Mouse (Mus musculus) cerebellum, postnatal 10 days (tissue): ENCODE measurements at regions not wholly inside any gene's neighbourhood (a gene's known extent, or its start where the extent isn't known, plus 50 kb on each side); places are given as distances from the start of the nearest gene placed in this dataset.

Experiments
- DNase-seq, 2 experiments: peaks; one replicate each; pipeline ENCODE4 v3.0.0; 2021; ENCODE audit warnings: mixed read lengths in 2 of 2

GRCm38 (mm10) chr2:173930606-173931177 lies 145.4 kb upstream of the Stx16 start:
- no peak for DNase-seq

- DNase-seq = no peak
These were observed 140.4 kb upstream of the Stx16 start for GRCm38 (mm10) chr2:173935706-173936105.

GRCm38 (mm10) chr2:173937531-173938439 lies 138.3 kb upstream of the Stx16 start:
- DNase-seq = peak; percentile 34 to 38

GRCm38 (mm10) chr2:173938440-173938787 lies 137.7 kb upstream of the Stx16 start:
- DNase-seq = no peak

GRCm38 (mm10) chr2:173945441-173945840 lies 130.7 kb upstream of the Stx16 start:
- DNase-seq = no peak

- no peak for DNase-seq
These were observed 127.5 kb upstream of the Stx16 start for GRCm38 (mm10) chr2:173948586-173948985.

- no peak for DNase-seq
These were observed 125.8 kb upstream of the Stx16 start for GRCm38 (mm10) chr2:173950164-173950891.

- DNase-seq = no peak
These were observed 110.0 kb upstream of the Stx16 start for GRCm38 (mm10) chr2:173966111-173966510.

GRCm38 (mm10) chr2:173970789-173971188 lies 105.3 kb upstream of the Stx16 start:
- DNase-seq = no peak

GRCm38 (mm10) chr2:173976314-173977053 lies 99.6 kb upstream of the Stx16 start:
- no peak for DNase-seq

GRCm38 (mm10) chr2:173977236-173978053 lies 98.7 kb upstream of the Stx16 start:
- DNase-seq = no peak

GRCm38 (mm10) chr2:173978138-173978765 lies 97.9 kb upstream of the Stx16 start:
- DNase-seq = no peak

GRCm38 (mm10) chr2:173981036-173981435 lies 95.1 kb upstream of the Stx16 start:
- DNase-seq = no peak

- DNase-seq = no peak
These were observed 88.6 kb upstream of the Stx16 start for GRCm38 (mm10) chr2:173987516-173987915.

- no peak for DNase-seq
These were observed 88.2 kb upstream of the Stx16 start for GRCm38 (mm10) chr2:173987921-173988320.

GRCm38 (mm10) chr2:173988641-173989336 lies 87.3 kb upstream of the Stx16 start:
- DNase-seq = no peak

GRCm38 (mm10) chr2:173990664-173991063 lies 85.4 kb upstream of the Stx16 start:
- DNase-seq = no peak

GRCm38 (mm10) chr2:173991447-173991846 lies 84.7 kb upstream of the Stx16 start:
- DNase-seq = no peak

GRCm38 (mm10) chr2:173992041-173992440 lies 84.1 kb upstream of the Stx16 start:
- DNase-seq = no peak

- DNase-seq = no peak
These were observed 82.6 kb upstream of the Stx16 start for GRCm38 (mm10) chr2:173993431-173993955.
